Mouse (Mus musculus): Measurements from ENCODE around the gene Gtf3c2.

Gtf3c2 gene

DNA sequence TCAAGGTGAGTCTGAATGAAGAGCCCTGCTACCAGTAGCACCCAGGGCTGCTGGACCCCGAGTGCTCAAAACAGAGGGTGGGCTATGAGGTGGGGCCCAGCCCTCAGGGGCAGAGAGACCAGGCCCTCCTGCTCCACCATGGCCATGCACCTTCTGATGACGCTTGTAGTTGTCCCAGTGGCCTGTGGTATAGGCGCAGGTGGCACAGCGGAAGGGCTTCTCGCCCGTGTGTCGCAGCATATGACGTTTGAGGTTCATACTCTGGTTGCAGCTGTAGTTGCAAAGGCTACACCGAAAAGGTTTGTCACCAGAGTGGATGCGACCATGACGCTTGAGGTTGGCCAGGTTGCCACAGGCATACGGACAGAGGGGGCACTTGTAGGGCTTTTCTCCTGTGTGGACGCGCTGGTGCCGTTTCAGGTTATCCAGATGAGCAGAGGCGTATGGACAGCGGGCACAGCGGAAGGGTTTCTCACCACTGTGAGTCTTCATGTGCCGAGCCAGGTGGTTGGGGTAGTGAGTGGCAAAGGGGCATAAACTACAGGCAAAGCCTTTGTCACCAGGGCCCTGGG is 19.5 kb upstream of the Gtf3c2 start:
- intact Hi-C loops (cut with DNase I), result no loop called here

DNA sequence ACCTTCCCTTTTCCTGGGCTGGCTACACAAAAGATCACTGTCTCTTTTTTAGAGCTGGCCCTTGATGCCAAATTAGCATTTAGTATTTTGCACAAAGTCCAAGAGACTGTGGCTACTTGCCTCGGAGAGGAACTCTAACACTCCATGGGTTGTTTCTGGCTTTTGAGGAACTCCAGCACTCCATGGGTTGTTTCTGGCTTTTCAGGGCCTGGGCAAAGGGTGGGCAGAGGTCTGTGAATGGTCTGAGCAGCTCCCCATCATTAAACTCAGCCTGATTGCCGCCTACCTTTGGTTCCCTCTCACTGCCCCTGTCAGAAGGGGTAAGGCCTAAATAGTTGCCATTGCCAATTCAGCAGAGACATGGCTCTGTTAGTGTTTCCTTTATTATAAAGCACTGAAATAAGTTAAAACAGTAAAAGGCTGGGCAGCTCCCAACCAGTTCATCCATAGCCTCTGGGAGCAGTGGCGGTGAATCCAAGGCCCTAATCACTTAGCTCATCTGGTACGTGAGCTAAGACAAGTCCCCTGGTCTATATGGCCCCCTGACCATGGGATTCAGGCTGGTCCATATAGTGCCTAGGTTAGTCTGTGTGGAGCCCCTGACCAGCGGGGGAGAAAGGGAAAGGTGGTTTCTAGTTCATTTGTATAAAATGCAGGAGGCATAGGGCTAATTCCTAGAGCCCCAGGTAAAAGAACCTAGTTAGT is 18.8 kb upstream of the Gtf3c2 start:
- intact Hi-C loops (cut with DNase I), result no loop called here

DNA sequence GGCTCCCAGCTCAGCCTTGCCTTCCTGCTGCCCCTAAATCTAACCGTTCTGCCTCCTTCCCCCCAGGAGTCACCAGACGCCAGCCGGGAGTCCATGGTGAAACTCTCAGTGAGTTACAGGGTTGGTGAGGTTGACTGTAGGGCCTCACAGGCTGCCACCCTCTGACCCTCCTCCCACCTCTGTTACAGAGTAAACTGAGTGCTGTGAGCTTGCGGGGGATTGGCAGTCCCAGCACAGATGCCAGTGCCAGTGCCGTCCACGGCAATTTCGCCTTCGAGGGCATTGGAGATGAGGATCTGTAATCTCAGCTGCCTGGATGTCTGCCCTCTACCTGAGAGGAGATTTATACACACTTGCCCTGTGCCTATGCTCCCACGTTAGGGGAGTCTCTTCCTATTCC is 18.2 kb upstream of the Gtf3c2 start:
- intact Hi-C loops (cut with DNase I), result no loop called here

DNA sequence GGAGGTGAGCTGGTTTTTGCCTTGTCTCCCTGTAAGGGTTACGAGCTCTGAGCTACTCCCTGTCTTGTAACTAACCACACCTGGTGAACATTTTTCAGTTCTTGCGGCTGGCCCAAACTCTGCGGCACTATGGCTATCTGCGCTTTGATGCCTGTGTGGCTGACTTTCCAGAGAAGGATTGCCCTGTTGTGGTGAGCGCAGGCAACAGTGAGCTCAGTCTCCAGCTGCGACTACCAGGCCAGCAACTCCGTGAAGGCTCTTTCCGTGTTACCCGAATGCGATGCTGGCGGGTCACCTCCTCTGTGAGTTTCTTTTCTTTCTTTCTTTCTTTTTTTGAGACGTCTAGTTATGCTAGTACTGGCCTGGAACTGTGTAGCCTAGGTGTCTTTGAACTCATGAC is 17.1 kb upstream of the Gtf3c2 start:
- intact Hi-C loops (cut with DNase I), result no loop called here

DNA sequence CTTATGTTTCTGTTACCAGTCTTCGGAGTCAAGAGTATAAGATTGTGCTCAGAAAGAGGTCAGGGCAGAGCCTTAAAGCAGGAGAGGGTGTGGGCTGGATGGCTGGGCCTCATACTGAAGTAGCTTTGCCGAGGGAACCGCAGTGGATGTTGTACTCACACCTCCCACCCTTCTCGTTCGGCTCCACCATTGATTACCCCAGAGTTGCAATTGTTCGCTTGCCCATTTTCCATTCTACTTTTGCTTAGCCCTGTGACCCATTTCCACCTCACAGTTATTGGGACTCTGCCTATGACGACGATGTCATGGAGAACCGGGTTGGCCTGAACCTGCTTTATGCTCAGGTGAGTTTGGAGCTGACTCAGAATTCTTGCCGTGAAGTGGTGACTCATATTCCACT is 16.3 kb upstream of the Gtf3c2 start:
- intact Hi-C loops (cut with DNase I), result no loop called here

DNA sequence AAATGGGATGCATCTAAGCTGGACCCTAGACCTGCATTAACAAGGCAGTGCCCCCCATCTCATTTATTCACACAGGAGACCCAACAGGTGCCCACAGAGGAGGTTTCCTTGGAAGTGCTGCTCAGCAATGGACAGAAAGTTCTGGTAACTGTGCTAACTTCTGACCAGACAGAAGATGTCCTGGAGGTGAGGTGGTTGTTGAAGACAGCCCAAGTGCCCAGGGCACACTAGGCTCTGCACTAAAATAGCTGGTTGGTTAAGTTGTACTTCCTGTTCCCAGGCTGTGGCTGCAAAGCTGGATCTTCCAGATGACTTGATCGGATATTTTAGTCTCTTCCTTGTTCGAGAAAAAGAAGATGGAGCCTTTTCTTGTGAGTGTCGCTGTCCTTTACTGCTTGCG is 15.7 kb upstream of the Gtf3c2 start:
- intact Hi-C loops (cut with DNase I), result no loop called here

DNA sequence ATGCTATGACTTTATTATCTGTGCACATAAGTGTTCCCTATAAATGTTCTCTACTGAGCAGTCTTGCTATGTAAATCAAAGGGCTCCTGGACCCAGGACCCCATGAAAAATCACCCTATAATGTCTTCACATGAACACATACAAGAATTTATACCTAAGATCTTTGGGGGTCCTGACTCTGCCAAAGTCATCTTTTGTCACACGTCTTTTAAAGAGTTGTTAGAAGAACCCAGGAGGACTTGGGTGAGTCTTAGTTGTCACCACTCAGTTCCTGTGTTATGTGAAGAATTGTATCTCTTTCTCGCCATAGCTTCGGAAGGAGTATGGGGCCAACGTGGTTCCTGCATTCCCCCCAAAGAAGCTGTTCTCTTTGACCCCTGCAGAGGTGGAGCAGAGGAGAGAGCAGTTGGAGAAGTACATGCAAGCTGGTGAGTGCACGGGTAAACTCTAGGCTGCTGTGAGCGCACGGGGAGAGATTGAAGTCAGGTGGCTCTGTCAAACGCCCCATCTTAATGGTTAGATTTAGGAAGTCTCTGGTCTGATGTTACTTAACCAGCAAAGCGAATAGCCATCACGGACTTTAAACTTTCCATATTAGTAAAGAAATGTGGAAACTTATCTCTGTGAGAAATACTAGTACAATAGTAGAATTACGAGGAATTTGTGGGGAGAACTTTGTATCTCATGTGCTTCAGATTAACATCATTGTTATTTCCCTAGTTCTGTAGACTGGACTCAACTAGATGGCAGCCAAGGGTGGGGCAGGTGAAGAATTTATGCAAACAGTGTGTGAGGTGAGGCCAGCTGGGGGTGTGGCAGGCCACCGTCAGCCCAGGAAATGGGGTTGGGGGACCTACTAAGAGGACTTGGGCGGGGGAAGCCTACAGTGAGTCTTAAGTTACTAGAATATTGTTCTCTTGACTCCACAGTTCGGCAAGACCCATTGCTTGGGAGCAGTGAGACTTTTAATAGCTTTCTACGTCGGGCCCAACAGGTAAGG is 14.8 kb upstream of the Gtf3c2 start:
- intact Hi-C loops (cut with DNase I), result no loop called here

DNA sequence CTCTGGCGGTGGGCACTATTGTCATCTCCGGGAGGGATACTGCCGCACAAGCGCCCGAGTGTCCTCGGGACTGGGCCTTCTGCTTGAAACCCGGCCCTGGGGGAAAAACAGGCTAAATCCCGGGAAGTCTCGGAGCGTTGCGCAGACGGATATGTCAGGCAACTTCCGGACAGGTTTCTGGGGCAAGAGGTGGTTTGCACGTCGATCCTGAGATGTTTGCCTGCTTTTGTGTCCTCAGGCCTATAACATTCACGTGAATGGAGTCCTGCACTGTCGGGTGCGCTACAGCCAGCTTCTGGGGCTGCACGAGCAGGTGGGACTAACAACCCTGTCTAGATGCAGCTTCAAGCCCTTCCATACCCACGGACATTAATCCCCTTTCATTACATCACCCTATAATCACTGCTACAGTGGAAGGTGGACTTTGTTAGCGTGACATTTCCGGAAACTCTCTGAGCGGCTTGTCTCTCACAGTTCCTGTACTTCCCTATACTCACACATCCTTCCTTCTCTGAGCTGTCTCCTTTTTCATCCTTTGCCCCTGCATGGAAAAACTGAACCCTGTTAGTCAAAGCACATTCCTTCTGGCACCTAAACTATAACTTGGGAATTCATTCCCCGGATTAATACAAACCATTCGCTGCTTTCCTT is 13.8 kb upstream of the Gtf3c2 start:
- intact Hi-C loops (cut with DNase I), result no loop called here

DNA sequence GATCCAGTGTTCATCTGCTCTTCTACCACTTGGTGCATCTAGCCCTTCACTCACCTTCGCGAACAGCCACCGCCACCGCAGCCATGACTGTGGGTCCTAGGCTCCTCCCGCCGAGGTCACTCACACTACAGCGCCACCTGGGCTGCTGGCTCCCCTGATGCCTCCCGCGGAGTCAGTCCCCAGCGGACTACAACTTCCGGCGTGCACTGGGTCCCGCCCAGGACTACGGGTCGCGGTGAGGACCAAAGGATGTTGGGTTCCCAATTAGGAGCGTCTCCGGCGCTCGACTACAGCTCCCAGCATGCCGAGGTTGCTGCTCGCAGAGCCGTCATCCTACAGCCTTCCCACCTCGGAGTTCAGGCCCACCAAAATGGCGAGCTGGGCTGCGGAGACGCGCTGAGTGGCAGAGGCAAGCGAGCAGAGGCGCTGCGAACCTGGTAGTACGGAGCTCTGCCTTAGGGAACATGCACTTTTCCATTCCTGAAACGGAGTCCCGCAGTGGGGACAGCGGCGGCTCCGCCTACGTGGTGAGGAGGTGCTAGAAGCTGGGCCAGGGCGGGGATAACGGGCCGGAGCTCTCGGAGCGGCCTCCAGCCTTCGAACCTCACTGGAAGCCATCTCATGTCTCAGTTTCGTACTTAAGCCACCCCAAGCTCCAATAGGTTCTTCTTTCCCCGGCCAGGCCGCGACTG is 13.1 kb upstream of the Gtf3c2 start, which contains the start of the genes Snx17 and Eif2b4:
Gene Snx17 (plus strand): TSS at position 289 of the 692 bp plus-strand sequence.
Gene Eif2b4 (minus strand): TSS at position 492 of the 692 bp plus-strand sequence.
- intact Hi-C loops (cut with DNase I), result no loop called here

DNA sequence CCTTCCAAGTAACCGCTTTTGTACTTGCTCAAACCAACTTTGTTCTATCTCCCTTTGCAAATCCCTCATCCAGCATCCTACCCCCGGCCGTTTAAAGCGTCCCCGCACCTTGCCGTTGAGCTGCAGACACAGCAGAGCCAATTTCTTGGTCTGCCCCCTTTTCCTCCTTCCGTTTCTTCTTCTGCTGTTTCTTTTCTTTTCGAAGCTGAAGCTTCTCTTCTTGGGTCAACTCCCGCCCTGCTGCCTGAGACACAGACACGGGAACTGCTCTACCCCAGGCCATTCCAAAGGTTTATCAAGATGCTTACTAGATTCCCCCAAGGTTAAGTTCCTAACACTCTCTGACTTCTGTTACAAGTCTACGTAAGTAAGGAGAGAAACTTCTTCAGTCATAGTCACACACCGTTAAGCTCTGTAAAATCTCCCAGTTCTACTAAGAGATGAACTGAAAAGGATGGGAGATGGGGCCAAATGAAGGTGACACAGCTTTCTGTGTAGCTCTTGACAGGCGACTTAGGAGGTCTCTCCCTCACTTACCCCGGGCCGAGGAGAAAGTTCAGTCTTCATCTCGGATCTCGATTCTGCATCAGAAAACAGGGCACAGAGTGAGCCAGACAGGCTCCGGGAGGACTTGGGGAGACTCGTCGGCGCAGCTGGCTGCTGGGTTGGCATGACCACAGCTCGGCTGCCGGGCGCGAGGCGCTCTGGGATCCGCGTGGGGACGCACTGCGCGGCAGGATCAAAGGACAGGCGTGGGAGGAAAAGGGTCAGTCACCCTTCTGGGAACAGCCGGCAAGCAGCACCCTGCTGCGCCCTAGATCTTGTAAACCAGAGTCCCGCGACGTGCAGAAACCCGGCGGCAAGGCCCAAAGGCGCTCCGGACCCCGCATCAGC is 12.3 kb upstream of the Gtf3c2 start:
- intact Hi-C loops (cut with DNase I), result no loop called here

DNA sequence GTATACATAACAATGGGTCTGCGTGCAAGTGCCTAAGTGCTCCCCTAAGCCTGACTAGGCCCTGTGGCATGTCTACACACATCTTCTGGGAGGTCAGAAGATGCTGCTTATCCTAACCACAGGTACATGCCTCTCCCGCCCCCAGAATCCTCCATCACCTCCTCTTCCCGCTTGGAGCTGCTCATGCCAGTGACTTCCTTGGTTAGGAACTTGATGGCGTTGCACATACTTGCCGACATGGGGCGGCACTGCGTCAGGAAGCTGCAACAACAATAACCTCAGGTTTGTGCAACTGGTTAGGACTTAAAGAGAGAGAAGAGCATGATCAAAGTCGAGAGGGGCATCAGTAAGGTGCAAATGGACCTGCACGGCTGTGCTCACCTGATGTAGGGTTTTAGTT is 10.3 kb upstream of the Gtf3c2 start:
- intact Hi-C loops (cut with DNase I), result no loop called here

DNA sequence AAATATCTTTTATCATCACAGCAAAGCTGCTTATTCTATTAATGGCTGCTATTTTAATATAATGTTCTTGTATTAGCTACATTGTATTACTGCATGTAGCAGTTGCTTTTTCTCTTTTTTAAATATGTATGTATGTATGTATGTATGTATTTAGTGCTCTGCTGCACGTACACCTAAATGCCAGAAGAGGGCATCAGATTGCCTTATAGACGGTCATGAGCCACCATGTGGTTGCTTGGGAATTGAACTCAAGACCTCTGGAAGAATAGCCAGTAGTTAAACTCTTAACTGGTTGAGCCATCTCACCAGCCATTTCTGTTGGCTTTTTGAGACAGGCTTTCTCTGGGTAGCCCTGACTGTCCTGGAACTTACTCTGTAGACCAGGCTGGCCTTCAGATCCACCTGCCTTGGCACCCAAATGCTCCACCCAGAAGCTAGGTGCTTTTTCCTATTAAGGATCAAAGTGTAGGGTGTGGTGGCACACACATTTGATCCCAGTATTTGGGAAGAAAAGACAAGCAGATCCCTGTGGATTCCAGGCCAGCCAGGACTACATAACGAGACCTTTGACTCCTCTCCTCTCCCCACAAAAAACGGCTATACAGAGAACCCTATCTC is 8.4 kb upstream of the Gtf3c2 start:
- intact Hi-C loops (cut with DNase I), result loop anchor here (10.0 kb wide), 1 partner anchor 136 kb away; no protein-coding TSS in a partner anchor

DNA sequence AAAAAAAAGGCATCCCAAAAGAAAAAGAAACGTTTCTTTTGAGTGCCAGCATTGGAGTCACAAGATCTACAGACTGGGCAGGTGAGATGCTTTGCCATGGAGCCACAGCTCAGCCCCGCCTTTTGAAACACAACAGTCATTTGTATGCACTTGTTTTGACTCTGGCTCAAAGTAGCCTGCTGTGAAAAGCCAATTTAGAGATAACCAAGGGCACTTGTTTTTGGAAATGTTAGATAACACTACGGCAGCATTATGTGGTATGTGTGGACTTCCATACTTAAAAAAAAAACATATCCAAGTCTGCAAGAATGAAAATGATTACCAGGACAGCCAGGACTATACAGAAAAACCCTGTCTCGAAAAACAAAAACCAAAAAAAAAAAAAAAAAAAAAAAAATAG is 3.7 kb upstream of the Gtf3c2 start:
- intact Hi-C loops (cut with DNase I), result loop anchor here (10.0 kb wide), 1 partner anchor 141 kb away; no protein-coding TSS in a partner anchor

DNA sequence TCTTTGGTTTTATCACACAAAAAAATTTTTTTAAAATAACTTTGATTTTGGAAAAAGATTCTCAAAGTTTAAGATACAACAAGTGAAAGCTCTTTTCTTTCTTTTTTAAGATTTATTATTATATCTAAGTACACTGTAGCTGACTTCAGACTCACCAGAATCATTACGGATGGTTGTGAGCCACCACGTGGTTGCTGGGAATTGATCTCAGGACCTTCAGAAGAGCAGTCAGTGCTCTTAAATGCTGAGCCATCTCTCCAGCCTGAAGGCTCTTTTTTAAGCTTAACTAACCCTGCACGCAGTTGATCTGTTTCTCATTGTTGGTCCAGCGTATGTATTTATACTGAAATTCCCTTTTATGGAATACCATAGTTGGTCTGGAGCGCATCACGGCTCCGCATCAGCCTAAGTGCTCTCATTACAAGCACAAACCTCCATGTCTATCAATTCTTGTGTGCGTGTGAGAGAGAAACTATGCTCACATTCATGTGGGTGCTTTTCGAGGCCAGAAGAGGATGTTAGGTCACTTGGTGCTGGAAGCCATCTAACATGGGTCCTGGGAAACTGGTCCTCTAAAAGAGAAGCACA is 1.3 kb upstream of the Gtf3c2 start:
- intact Hi-C loops (cut with DNase I), result loop anchor here (10.0 kb wide), 1 partner anchor 144 kb away; no protein-coding TSS in a partner anchor

DNA sequence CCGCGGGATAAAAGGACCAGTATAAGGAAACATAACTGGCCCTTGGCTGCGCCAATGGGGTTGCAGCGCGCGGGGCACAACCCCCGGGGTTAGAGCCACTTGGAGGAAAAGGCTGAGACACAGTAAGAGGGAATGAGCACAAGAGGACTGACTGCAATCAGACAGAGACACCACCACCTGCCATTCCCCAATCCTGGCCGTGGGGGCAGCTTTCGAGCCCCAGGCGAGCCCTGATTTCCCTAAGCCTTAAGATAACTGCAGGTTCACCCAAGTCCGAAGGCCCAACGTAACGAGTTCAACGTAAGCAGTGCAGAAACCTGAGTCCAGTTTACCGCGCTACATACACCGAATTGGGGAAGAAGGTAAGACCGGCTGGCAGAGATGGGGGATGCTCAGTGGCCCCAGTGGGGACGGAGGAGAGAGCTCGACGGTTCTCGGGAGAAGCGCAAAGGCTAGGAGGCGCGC is 611 bp downstream of the Gtf3c2 start:
- intact Hi-C loops (cut with DNase I), result no loop called here

DNA sequence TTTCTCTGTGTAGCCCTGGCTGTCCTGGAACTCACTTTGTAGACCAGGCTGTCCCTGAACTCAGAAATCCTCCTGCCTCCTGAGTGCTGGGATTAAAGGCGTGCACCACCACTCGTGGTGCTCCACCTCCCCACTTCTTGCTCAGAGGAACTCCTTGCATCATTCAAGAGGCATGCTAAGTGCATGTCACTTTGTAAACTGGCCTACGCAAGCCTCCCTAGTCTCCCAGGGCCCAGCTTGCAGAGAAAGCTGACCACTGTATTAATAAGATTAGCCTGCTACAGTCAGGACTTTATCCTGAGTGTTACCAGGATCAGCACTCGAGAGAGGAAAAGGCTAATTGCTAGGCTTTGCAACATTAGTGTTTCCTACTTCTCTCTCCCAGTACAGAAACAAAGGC is 11.3 kb downstream of the Gtf3c2 start:
- intact Hi-C loops (cut with DNase I), result no loop called here

DNA sequence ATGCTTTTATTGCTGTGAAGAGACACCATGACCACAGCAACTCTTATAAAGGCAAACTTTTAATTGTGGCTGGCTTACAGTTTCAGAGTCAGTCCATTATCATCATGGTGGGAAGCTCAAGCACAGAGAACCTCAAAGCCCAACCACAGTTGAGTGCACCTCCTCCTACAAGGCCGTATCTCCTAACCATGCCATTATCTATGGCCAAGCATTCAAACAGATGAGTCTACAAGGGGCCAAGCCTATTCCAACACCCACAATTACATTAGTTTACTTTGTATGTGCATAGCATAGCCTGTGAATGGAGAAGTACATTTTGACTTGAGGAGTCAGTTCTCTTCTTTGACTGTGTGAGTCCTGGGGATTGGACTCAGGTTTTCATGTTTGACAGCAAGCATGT is 15.1 kb downstream of the Gtf3c2 start:
- intact Hi-C loops (cut with DNase I), result no loop called here

DNA sequence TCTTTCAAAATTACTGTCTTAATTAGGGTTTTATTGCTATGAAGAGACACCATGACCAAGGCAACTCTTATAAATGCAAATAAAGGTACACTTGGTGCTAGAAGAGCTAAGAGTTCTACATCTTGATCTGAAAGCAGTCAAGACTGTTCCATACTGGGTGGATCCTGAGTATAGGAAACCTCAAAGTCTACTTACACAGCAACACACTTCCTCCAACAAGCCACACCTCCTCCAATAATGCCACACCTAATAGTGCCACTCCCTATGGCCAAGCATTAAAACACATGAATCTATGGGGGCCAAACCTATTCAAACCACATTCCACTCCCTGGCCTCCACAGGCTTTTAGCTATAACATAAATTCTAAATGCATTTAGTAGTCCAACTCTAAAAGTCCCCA is 17.5 kb downstream of the Gtf3c2 start:
- intact Hi-C loops (cut with DNase I), result no loop called here

DNA sequence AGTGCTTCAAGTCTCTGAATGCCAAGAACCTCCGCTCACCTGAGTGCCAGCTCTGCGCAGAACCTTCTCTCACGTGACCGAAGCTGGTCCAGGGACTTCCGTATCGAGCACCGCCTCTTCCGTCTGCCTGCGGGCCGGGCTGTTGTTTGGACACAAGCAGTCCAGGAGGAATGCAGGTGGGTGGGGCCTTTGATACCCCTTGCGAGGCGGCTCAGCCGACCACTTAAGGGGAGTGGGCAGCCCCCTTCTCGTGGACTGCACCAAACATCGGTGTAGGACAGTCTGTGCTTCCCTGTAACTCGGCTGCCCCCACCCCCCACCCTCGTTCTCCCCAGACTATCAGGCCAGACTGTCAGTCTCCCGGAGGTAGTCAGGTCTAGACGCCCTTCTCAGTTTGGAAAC is 25.8 kb downstream of the Gtf3c2 start, which contains the start of gene Mpv17:
Gene Mpv17 (minus strand): TSS at position 100 of the 402 bp plus-strand sequence.
- intact Hi-C loops (cut with DNase I), result no loop called here

Measured in adrenal gland (tissue).